Mouse (Mus musculus): Measurements from ENCODE around the gene Fam69a.
"Not testable (repeated sequence)": the region's sequence is repeated elsewhere in the genome, so short reads cannot be mapped to it uniquely, and the experiment has no call there.

Fam69a gene

DNA sequence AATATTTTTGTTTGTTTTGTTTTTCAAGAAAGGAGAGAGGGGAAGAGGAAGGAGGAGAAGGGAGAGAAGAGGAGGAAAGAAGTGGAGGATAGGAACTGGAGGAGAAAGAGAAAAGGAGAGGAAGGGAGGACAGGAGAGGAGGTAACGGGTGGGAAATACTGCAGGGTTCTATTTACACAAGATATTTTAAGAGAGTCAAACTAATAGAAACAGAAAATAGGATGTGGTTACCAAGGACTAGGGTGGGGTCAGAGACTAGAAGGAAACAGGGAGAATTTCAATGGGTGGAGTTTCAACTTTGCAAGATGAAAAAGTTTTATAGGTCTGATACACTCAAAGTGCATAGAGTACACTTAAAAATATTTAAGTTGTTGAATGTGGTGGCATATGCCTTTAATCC, 7.0 kb downstream of the Fam69a start:
- peak in 1 of 2 experiments; percentile 43 for DNase-seq

DNA sequence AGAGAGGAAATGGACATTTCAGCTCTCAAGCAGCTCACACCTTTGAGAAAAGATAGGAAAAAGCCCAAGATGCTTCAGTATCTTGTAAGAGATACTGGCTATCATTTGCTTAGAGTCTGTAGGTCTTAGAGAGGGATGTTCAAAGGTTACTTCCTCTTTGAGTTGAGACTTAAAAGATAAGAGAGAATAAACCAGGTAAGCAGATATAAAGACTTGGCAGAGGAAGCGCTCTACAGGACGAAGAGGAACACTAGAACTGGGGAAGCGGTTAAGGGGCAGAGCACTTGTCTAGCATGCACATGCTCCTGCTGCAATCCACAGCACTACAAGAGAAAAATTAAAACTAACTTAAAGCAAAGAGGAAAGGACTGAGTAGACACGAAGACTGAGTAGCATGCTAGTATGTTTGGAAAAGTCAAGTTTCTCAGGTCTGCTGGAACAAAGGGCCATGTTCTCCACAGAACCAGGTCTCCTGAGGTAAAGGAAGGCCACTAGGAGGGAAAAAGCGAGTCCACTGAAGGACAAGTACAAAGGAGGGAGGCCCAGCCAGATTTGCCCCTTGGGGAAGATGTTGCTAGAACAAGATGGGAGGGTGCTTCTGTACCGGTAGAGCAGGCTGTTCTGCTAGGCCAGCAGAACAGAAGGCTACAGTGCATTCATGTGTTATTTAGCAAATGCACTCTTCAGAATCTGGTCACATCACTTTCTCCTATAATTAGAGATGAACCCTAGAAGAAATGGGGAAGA, 8.4 kb downstream of the Fam69a start:
- peak; percentile 36 to 42 for DNase-seq

GRCm38 (mm10) chr5:107977640-107978288, 9.1 kb downstream of the Fam69a start:
- peak in 1 of 2 experiments; percentile 30 for DNase-seq

- no peak for DNase-seq
Measured at GRCm38 (mm10) chr5:107973310-107973709, 13.6 kb downstream of the Fam69a start.

DNA sequence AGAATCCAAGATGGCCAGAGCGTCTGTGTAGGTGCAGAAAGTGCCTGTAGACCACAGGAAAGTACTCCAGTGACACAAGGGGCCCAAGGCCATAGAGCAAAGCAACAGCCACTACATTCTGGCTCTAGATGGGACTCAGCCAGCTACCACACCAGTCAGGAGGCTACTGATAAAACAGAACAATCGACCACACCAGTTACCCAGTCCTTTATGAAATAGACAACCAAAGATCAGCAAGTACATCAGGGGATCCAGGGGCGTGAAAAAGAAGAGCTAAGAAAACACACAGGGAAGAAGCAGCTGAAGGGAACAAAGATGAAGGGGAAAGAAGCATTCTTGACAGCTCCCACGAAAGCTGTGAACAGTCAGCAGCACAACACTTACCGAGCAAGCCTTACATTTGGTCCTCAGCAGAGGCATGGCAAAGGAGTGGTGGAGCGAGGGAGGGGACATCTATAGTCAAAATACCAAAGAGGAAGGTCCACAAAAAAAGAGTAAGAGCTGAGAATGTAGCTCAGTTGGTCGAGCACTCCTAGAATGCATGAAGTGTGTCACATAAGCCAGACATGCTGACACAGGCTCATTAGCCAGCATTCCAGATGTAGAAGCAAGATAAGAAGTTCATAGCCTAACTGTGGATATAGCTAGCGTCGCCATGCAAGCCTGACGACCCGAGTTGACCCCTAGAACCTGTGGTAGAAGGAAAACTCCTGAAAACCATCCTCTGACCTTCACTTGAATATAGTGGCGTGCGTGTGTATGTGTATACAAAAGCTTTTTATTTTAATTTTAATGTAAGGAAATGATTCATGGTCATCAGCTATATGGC, 14.2 kb downstream of the Fam69a start:
- DNase-seq = no peak

DNA sequence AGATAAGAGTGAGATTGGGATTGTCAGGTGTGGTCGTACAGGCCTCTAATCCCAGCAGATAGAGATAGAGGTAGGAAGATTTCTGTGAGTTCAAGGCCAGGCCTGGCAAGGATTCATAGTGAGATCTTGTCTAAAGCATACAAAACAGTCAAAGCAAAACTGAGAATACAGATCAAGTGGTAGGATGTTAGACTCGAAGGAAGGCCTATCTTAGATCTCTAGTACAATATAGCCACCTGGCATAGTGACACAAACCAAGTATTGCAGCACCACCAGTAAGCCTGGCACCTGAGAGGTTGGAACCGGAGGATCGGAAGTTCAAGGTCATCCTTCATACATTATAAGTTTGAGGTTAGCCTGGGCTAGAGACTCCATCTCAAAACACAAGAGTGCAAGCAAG, 15.8 kb downstream of the Fam69a start:
- no peak for DNase-seq

- DNase-seq = not testable (repeated sequence)
Measured at GRCm38 (mm10) chr5:107969818-107970217, 17.1 kb downstream of the Fam69a start.

- DNase-seq = no peak
Measured at GRCm38 (mm10) chr5:107968079-107968478, 18.8 kb downstream of the Fam69a start.

DNA sequence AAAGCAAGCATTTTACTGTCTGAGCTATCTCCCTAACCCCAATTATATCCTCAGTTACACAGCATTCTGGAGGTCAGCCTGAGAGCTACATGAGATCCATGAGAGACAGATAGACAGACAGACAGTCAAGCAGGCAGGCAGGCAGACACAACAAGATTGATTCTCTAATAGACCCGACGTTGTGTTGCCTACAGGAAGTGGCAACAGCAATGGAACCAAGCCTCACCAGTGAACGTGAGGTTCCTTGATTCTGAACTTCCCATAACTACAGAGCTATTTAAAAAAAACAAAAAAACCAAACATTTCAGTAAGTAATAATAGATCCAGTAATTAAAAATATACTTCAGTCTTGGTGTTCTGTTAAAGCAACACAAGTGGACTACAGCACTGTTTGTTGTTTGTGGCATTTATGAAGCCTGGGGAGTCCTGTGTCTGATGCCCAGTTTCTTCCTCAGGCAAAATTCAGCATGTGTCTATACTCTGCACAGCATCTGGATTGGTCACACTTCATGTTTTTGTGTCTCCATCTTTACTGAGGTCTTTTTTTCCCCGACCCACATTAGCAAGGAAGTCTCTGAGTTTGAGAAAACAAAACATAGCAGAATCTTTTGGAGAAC, 19.9 kb downstream of the Fam69a start:
- DNase-seq = peak in 1 of 2 experiments; percentile 36

- no peak for DNase-seq
Measured at GRCm38 (mm10) chr5:107966156-107966555, 20.7 kb downstream of the Fam69a start.

DNA sequence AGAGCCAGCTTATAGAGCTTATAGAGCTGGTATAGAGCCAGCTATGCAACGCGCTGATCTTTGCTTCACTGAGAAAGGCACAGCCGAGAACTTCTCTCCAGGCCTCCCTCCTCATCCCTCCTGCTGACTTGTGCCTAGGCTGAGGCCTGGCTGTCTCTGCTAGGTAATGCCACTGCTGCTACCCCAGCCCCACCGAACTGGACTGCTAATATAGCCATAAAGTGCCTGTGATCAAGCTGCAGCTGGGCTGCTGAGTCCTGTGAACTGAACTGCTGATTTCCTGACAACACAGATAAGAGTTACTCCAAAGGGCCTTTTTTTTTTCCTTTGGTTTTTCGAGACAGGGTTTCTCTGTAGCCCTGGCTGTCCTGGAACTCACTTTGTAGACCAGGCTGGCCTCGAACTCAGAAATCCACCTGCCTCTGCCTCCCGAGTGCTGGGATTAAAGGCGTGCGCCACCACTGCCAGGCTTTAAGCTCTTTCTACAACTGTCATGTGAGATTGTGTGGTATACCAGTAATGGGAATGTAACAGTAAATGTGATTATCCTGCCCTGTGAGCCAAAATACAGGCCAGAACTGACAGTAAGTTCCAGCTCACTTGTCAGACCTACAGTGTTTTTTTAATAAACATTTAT, 21.4 kb downstream of the Fam69a start:
- DNase-seq = no peak

GRCm38 (mm10) chr5:107964031-107964758, 22.7 kb downstream of the Fam69a start:
- no peak for DNase-seq

- DNase-seq = peak; percentile 44 to 50
Measured at GRCm38 (mm10) chr5:107961438-107962251, 25.2 kb downstream of the Fam69a start.

- DNase-seq = peak; percentile 70 to 71
Measured at GRCm38 (mm10) chr5:107960532-107961202, 26.2 kb downstream of the Fam69a start.

DNA sequence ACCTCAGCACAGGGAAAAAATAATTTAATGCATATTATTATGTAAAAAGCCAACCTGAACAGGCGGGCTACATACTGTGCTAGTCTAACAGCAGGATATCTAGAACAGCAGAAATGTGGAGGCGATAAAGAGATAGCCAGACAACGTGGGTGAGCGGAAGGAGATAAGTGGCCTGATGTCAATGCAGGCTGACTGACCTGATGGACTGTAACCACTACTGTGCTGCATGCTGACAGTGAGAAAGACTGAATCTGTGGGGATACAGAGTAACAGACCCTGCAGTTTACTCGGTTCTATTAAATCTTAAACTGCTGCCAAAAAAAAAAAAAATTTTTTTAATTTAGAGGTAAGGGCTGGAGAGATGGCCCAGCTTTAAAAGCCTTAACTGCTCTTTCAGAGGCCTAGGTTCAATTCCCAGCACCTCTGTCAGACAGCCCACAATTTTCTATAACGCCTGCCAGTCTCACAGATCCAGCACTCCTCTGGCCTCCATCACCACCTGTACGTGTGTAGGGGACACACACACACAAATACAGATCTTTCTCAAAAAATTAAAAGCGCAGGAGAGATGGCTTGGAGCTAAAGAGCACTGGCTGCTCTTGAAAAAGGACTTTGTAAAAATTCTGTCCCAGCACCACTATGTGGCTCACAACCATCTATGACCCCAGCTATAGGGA, 27.1 kb downstream of the Fam69a start:
- no peak for DNase-seq

GRCm38 (mm10) chr5:107950643-107951042, 36.2 kb downstream of the Fam69a start:
- DNase-seq = peak; percentile 36 to 37

DNA sequence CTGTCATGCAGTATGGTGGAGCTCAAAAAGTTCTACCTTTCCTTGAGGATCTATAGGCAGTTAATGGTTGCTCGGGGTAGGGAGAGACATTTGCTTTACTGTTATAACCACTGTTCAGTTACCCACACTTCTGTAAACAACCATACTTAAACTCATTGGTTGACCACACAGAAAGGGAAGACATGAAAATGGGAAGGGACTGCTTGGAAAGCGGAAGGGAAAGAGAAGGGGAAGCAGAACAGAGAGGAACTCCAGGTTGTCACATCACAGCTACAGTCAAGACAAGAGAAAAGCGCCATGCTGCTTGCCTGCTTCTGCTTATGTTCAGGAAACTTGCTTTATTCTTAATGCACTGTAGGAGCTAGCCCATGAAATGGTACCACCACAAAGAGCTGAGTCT, 37.3 kb downstream of the Fam69a start:
- no peak for DNase-seq

GRCm38 (mm10) chr5:107948899-107949298, 38.0 kb downstream of the Fam69a start:
- DNase-seq = no peak

DNA sequence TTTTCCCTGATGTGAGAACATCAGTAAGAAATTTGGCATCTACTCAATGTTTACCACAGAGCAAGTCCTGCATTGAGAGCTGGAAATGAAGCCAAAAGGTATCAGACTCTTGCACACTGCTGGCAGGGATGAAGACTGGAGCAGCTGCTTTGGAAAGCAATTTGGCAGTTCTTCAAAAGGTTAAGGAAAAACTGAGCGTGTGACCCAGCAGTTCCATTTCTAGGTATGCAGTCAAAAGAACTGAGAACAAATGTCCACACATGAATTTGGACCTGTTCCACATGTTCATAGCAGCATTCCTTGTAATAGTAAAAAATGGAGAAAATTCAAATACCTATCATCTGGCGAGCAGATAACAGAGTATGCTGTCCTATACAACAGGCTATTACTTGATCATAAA, 39.3 kb downstream of the Fam69a start:
- DNase-seq = no peak

- DNase-seq = no peak
Measured at GRCm38 (mm10) chr5:107946475-107946874, 40.4 kb downstream of the Fam69a start.
